Mouse (Mus musculus): Measurements from ENCODE around the gene Tmem255b.

DNA sequence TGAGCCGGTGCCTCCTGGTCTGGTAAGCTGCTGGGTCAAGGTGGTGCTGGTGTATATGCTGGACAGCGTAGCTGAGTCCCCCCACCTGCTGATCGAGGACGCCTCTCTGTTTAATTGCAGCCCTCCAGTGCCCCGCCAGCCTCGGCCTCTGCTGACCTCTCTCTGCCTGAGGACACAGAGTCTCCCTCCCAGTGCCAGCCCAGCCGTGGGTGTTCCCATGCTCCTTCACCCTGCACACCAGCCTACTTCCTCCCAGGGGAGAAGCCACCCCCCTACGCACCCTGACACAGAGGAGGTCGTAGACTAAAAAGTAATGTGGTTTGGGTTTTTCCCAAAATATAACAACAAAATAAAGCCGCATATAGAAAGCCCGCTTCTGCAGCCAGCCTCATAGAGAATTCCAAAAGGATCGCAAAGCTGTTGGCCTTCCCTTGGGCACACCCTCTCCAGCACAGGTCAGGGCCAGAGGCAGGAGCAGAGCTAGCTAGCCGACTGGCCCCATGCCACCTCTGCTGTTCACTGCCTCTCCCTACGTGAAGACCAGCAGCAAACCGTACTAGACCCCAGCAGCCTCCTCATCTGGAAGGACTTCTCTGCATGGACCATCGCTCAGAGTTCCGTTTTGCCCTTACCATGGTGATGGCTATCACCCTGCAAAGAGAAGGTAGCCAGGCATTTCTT is 26.2 kb downstream of the Tmem255b start:
- TF ChIP-seq CTCF (IDR thresholded peaks at IDR 0.05), result no peak
- no peak for TF ChIP-seq EP300 (IDR thresholded peaks at IDR 0.05)
